Comparison of ENCODE assay signal across 14 mouse cellular contexts in genomic region chr1:153903006-153903405, GRCm38 (mm10). TPM values are rescaled to one million over a fixed set of nuclear protein-coding genes. Genes with fewer than 3 reads are reported as not detected.
DNase-seq lines count a peak whose midpoint lies in the region; ATAC-seq and TF ChIP-seq lines count a peak whose summit lies in the region.
"Had no signal": no experiment of that assay in that cellular context is flagged by ENCODE, and none has a peak within 500 bp of the region (broad histone marks: within the 10 kb centered on the region; RNA-seq: fewer than 3 reads in every experiment).

No protein-coding gene starts in this region.

- peaks cover 72% of the 10 kb centered on the region for H3K36me3 ChIP-seq in erythroblast, embryonic 14.5 days (ENCODE audit: control insufficient read depth)
- peaks cover 52% of the 10 kb centered on the region for H3K36me3 ChIP-seq in hindbrain, embryonic 12.5 days
- H3K36me3 ChIP-seq in midbrain, postnatal 0 days (ENCODE audit: insufficient read depth, low read length): peaks cover 43% of the 10 kb centered on the region

- H3K9me3 ChIP-seq in erythroblast, embryonic 14.5 days (ENCODE audit: control insufficient read depth, low read length): no peaks in the 10 kb centered on the region
- H3K9me3 ChIP-seq in hindbrain, embryonic 12.5 days (replicated peaks): no peaks in the 10 kb centered on the region
- no peaks in the 10 kb centered on the region for H3K9me3 ChIP-seq in midbrain, postnatal 0 days (ENCODE audit: low read length)
- H3K9me3 ChIP-seq: embryonic facial prominence, embryonic 15.5 days; heart, embryonic 12.5 days had no signal

- H3K9ac ChIP-seq in hindbrain, embryonic 12.5 days: no peak overlapping the region
- no peak overlapping the region for H3K9ac ChIP-seq in midbrain, postnatal 0 days (replicated peaks; ENCODE audit: low read length, poor library complexity, severe bottlenecking)
- H3K9ac ChIP-seq: embryonic facial prominence, embryonic 15.5 days; heart, embryonic 12.5 days had no signal

- no peak for TF ChIP-seq CTCF in midbrain, postnatal 0 days (IDR thresholded peaks at IDR 0.05)

- no peaks in the 10 kb centered on the region for H3K27me3 ChIP-seq in erythroblast, embryonic 14.5 days (ENCODE audit: control insufficient read depth)
- no peaks in the 10 kb centered on the region for H3K27me3 ChIP-seq in hindbrain, embryonic 12.5 days
- H3K27me3 ChIP-seq in midbrain, postnatal 0 days (ENCODE audit: insufficient read depth, low read length): no peaks in the 10 kb centered on the region
- H3K27me3 ChIP-seq: embryonic facial prominence, embryonic 15.5 days; heart, embryonic 12.5 days had no signal

- no peak overlapping the region for H3K27ac ChIP-seq in hindbrain, embryonic 12.5 days
- H3K27ac ChIP-seq in midbrain, postnatal 0 days (ENCODE audit: low read depth, low read length): no peak overlapping the region
- H3K27ac ChIP-seq: embryonic facial prominence, embryonic 15.5 days had no signal

- no peak for ATAC-seq in erythroblast, adult 5-6 weeks (replicated peaks; ENCODE audit: low FRiP score, poor library complexity, severe bottlenecking)
- ATAC-seq in hindbrain, embryonic 12.5 days (ENCODE audit: low FRiP score): no peak
- ATAC-seq in midbrain, postnatal 0 days (ENCODE audit: low FRiP score): no peak

- peak overlapping the region; percentile 2 for H3K4me3 ChIP-seq in erythroblast, embryonic 14.5 days (replicated peaks)
- H3K4me3 ChIP-seq in hindbrain, embryonic 12.5 days: peak overlapping the region; percentile 4; the same call in 1 of the 2 replicates
- peak overlapping the region; percentile 90; the same call in 1 of the 2 replicates for H3K4me3 ChIP-seq in midbrain, postnatal 0 days (ENCODE audit: low read depth, low read length)
- H3K4me3 ChIP-seq: embryonic facial prominence, embryonic 15.5 days; heart, embryonic 12.5 days; myocyte had no signal

- peak; percentile 67 for DNase-seq in embryo, embryonic 10 days (ENCODE audit: low spot score)
- DNase-seq in midbrain, postnatal 0 days (ENCODE audit: low spot score): no peak
- no peak for DNase-seq in heart, postnatal 25 days (ENCODE audit: low spot score)
- no peak for DNase-seq in spleen, postnatal 10 days (ENCODE audit: low spot score in 2 of 2)
- no peak for DNase-seq in kidney, adult 18-20 months

- intact Hi-C loops in heart, postnatal 25 days (cut with DNase I): no loop called here

- H3K4me1 ChIP-seq in erythroblast, embryonic 14.5 days (ENCODE audit: control insufficient read depth): peaks cover 40% of the 10 kb centered on the region
- H3K4me1 ChIP-seq in hindbrain, embryonic 12.5 days: peaks cover 26% of the 10 kb centered on the region
- H3K4me1 ChIP-seq in midbrain, postnatal 0 days (ENCODE audit: insufficient read depth, low read length): no peaks in the 10 kb centered on the region

- H3K4me2 ChIP-seq in hindbrain, embryonic 12.5 days (replicated peaks): peak overlapping the region; percentile 87
- peak overlapping the region; percentile 85 for H3K4me2 ChIP-seq in midbrain, postnatal 0 days (ENCODE audit: low read depth, low read length, poor library complexity, severe bottlenecking)
- H3K4me2 ChIP-seq: embryonic facial prominence, embryonic 15.5 days; heart, embryonic 12.5 days had no signal

- 52% methylated on average over 13 of the region's 13 CpGs for WGBS in hindbrain, embryonic 12.5 days
- 71% methylated on average over 13 of the region's 13 CpGs for WGBS in midbrain, postnatal 0 days

RNA-seq across cellular contexts. Expression of gene Teddm2, which starts 3.0 kb away (rescaled TPM):
- polyA plus RNA-seq in erythroblast, embryonic 14.5 days (2012): 0.08 and 0.23 TPM in 2 replicates
- total RNA-seq in erythroblast, adult 5-6 weeks (2015; ENCODE audit: low replicate concordance): 1.9 and 4.4 TPM in 2 replicates
- 1.4 and 4.6 TPM in 2 replicates for total RNA-seq in erythroblast, adult 5-6 weeks (2017; ENCODE audit: low replicate concordance)
- polyA plus RNA-seq in hindbrain, embryonic 12.5 days (2016; fragmentation: Nextera tagmentation; extraction: Ambion mirVana): 0.66 and 0.77 TPM in 2 replicates
- 0.66 and 1.1 TPM in 2 replicates for total RNA-seq in midbrain, postnatal 0 days (2014; rRNA removed)
- 1.2 and 1.7 TPM in 2 replicates for polyA plus RNA-seq in midbrain, postnatal 0 days (2015; fragmentation: Nextera tagmentation; extraction: Ambion mirVana)
- total RNA-seq in heart, postnatal 25 days (2021): under 1 TPM; 0.73 to 0.87 TPM

RNA-seq across cellular contexts. Expression of gene Glul, which starts 3.3 kb away (rescaled TPM):
- polyA plus RNA-seq in erythroblast, embryonic 14.5 days (2012): 13.8 and 16.9 TPM in 2 replicates
- 121 and 129 TPM in 2 replicates for total RNA-seq in erythroblast, adult 5-6 weeks (2015; ENCODE audit: low replicate concordance)
- 206 and 340 TPM in 2 replicates for total RNA-seq in erythroblast, adult 5-6 weeks (2017; ENCODE audit: low replicate concordance)
- polyA plus RNA-seq in hindbrain, embryonic 12.5 days (2016; fragmentation: Nextera tagmentation; extraction: Ambion mirVana): 126 TPM in 2 replicates
- 312 and 330 TPM in 2 replicates for total RNA-seq in midbrain, postnatal 0 days (2014; rRNA removed)
- 237 and 250 TPM in 2 replicates for polyA plus RNA-seq in midbrain, postnatal 0 days (2015; fragmentation: Nextera tagmentation; extraction: Ambion mirVana)
- 100 to 1,000 TPM; 349 to 403 TPM for total RNA-seq in heart, postnatal 25 days (2021)

RNA-seq across cellular contexts. Expression of gene Teddm1a, which starts 11.5 kb away (rescaled TPM):
- not detected in 2 replicates for polyA plus RNA-seq in erythroblast, embryonic 14.5 days (2012)
- total RNA-seq in erythroblast, adult 5-6 weeks (2015; ENCODE audit: low replicate concordance): not detected in 2 replicates
- total RNA-seq in erythroblast, adult 5-6 weeks (2017; ENCODE audit: low replicate concordance): not detected in 2 replicates
- polyA plus RNA-seq in hindbrain, embryonic 12.5 days (2016; fragmentation: Nextera tagmentation; extraction: Ambion mirVana): not detected in 2 replicates
- not detected in 2 replicates for total RNA-seq in midbrain, postnatal 0 days (2014; rRNA removed)
- not detected in 2 replicates for polyA plus RNA-seq in midbrain, postnatal 0 days (2015; fragmentation: Nextera tagmentation; extraction: Ambion mirVana)
- total RNA-seq in heart, postnatal 25 days (2021): not detected
- polyA plus RNA-seq: embryonic facial prominence, embryonic 15.5 days; heart, embryonic 12.5 days; kidney, embryonic 16.5 days; limb, embryonic 14.5 days; myocyte; spleen, adult 2 months had no signal

RNA-seq across cellular contexts. Expression of gene Teddm1b, which starts 28.9 kb away (rescaled TPM):
- not detected in 2 replicates for polyA plus RNA-seq in erythroblast, embryonic 14.5 days (2012)
- not detected in 2 replicates for total RNA-seq in erythroblast, adult 5-6 weeks (2015; ENCODE audit: low replicate concordance)
- not detected in 2 replicates for total RNA-seq in erythroblast, adult 5-6 weeks (2017; ENCODE audit: low replicate concordance)
- 0.42 and 0.46 TPM in 2 replicates for polyA plus RNA-seq in hindbrain, embryonic 12.5 days (2016; fragmentation: Nextera tagmentation; extraction: Ambion mirVana)
- total RNA-seq in midbrain, postnatal 0 days (2014; rRNA removed): not detected in 2 replicates
- 0.21 and 0.22 TPM in 2 replicates for polyA plus RNA-seq in midbrain, postnatal 0 days (2015; fragmentation: Nextera tagmentation; extraction: Ambion mirVana)
- not detected for total RNA-seq in heart, postnatal 25 days (2021)
- polyA plus RNA-seq: spleen, adult 2 months had no signal

RNA-seq across cellular contexts. Expression of gene Rgsl1, which starts 59.1 kb away (rescaled TPM):
- not detected in 2 replicates for polyA plus RNA-seq in erythroblast, embryonic 14.5 days (2012)
- total RNA-seq in erythroblast, adult 5-6 weeks (2015; ENCODE audit: low replicate concordance): not detected in 2 replicates
- not detected in 2 replicates for total RNA-seq in erythroblast, adult 5-6 weeks (2017; ENCODE audit: low replicate concordance)
- 0.12 and 0.27 TPM in 2 replicates for polyA plus RNA-seq in hindbrain, embryonic 12.5 days (2016; fragmentation: Nextera tagmentation; extraction: Ambion mirVana)
- 0.05 TPM in 1 of 2 replicates, not detected in the other for total RNA-seq in midbrain, postnatal 0 days (2014; rRNA removed)
- polyA plus RNA-seq in midbrain, postnatal 0 days (2015; fragmentation: Nextera tagmentation; extraction: Ambion mirVana): 0.12 and 0.18 TPM in 2 replicates
- under 1 TPM in 1 of 2 experiments, not detected in 1; 0.11 TPM for total RNA-seq in heart, postnatal 25 days (2021)
- polyA plus RNA-seq: heart, embryonic 12.5 days; kidney, embryonic 16.5 days; myocyte; spleen, adult 2 months had no signal

Comparison
In these comparisons a context has a peak if more than half of its experiments do, and no peak if none do; other contexts are left out.
1. H3K4me3 ChIP-seq: peak in every context shown above with its lines; median percentile 90 in midbrain, postnatal 0 days; 4 in hindbrain, embryonic 12.5 days; 2 in erythroblast, embryonic 14.5 days.